Mouse (Mus musculus): ENCODE measurements at regions not wholly inside any gene's neighbourhood (a gene's known extent, or its start where the extent isn't known, plus 50 kb on each side); places are given as distances from the start of the nearest gene placed in this dataset.

GRCm38 (mm10) chr3:144137483-144137882 lies 67.5 kb downstream of the Lmo4 start:
- H3K9me3 ChIP-seq (ENCODE audit: control insufficient read depth): no peaks in the 10 kb centered on the region

GRCm38 (mm10) chr3:144136432-144136831 lies 68.6 kb downstream of the Lmo4 start:
- H3K27ac ChIP-seq (ENCODE audit: low read depth, low read length): no peak overlapping the region
- ATAC-seq: no peak

More at GRCm38 (mm10) chr3:144137483-144137882, 67.5 kb downstream of the Lmo4 start:
- Histone ChIP-seq H3K9ac (ENCODE audit: low read depth, low read length) (no peak overlapping the region), H3K4me1 (replicated peaks; ENCODE audit: control insufficient read depth, insufficient read depth, low read length) (no peaks in the 10 kb centered on the region), H3K36me3 (ENCODE audit: control insufficient read depth, insufficient read depth) (no peaks in the 10 kb centered on the region), H3K27ac (ENCODE audit: low read depth, low read length) (no peak overlapping the region), H3K4me2 (replicated peaks; ENCODE audit: low read depth) (no peak overlapping the region), H3K4me3 (ENCODE audit: low read depth, low read length) (no peak overlapping the region), H3K27me3 (replicated peaks; ENCODE audit: control insufficient read depth, insufficient read depth, low read length) (no peaks in the 10 kb centered on the region)
- no peak for ATAC-seq
- 81% methylated on average over 3 of the region's 3 CpGs for WGBS
- no peak for TF ChIP-seq CTCF (IDR thresholded peaks at IDR 0.05; ENCODE audit: low read depth)

GRCm38 (mm10) chr3:144135646-144136045 lies 69.4 kb downstream of the Lmo4 start:
- Histone ChIP-seq H3K36me3 (ENCODE audit: control insufficient read depth, insufficient read depth) (no peaks in the 10 kb centered on the region), H3K27ac (ENCODE audit: low read depth, low read length) (no peak overlapping the region), H3K4me2 (replicated peaks; ENCODE audit: low read depth) (no peak overlapping the region), H3K9ac (ENCODE audit: low read depth, low read length) (no peak overlapping the region), H3K4me3 (ENCODE audit: low read depth, low read length) (no peak overlapping the region), H3K4me1 (replicated peaks; ENCODE audit: control insufficient read depth, insufficient read depth, low read length) (no peaks in the 10 kb centered on the region), H3K9me3 (ENCODE audit: control insufficient read depth) (no peaks in the 10 kb centered on the region; the same call in 1 of the 2 replicates), H3K27me3 (replicated peaks; ENCODE audit: control insufficient read depth, insufficient read depth, low read length) (no peaks in the 10 kb centered on the region)
- no peak for TF ChIP-seq CTCF (IDR thresholded peaks at IDR 0.05; ENCODE audit: low read depth)
- no peak for ATAC-seq
- 90% methylated on average over 6 of the region's 6 CpGs for WGBS

More at GRCm38 (mm10) chr3:144136432-144136831, 68.6 kb downstream of the Lmo4 start:
- WGBS: 55% methylated on average over 2 of the region's 2 CpGs
- H3K9ac ChIP-seq (ENCODE audit: low read depth, low read length): no peak overlapping the region
- H3K4me1 ChIP-seq (replicated peaks; ENCODE audit: control insufficient read depth, insufficient read depth, low read length): no peaks in the 10 kb centered on the region
- H3K27me3 ChIP-seq (replicated peaks; ENCODE audit: control insufficient read depth, insufficient read depth, low read length): no peaks in the 10 kb centered on the region
- no peak overlapping the region for H3K4me2 ChIP-seq (replicated peaks; ENCODE audit: low read depth)
- no peaks in the 10 kb centered on the region; the same call in 1 of the 2 replicates for H3K9me3 ChIP-seq (ENCODE audit: control insufficient read depth)
- H3K36me3 ChIP-seq (ENCODE audit: control insufficient read depth, insufficient read depth): no peaks in the 10 kb centered on the region
- TF ChIP-seq CTCF (IDR thresholded peaks at IDR 0.05; ENCODE audit: low read depth): no peak
- no peak overlapping the region for H3K4me3 ChIP-seq (ENCODE audit: low read depth, low read length)

GRCm38 (mm10) chr3:144128042-144128441 lies 77.0 kb downstream of the Lmo4 start:
- no peak for ATAC-seq
- no peak for TF ChIP-seq CTCF (IDR thresholded peaks at IDR 0.05; ENCODE audit: low read depth)
- Histone ChIP-seq H3K4me1 (replicated peaks; ENCODE audit: control insufficient read depth, insufficient read depth, low read length) (no peaks in the 10 kb centered on the region), H3K4me3 (ENCODE audit: low read depth, low read length) (no peak overlapping the region), H3K9me3 (ENCODE audit: control insufficient read depth) (no peaks in the 10 kb centered on the region; the same call in 1 of the 2 replicates), H3K9ac (ENCODE audit: low read depth, low read length) (no peak overlapping the region), H3K36me3 (ENCODE audit: control insufficient read depth, insufficient read depth) (no peaks in the 10 kb centered on the region), H3K27me3 (replicated peaks; ENCODE audit: control insufficient read depth, insufficient read depth, low read length) (no peaks in the 10 kb centered on the region), H3K27ac (ENCODE audit: low read depth, low read length) (no peak overlapping the region), H3K4me2 (replicated peaks; ENCODE audit: low read depth) (no peak overlapping the region)
- 88% methylated on average over 4 of the region's 4 CpGs for WGBS

DNA sequence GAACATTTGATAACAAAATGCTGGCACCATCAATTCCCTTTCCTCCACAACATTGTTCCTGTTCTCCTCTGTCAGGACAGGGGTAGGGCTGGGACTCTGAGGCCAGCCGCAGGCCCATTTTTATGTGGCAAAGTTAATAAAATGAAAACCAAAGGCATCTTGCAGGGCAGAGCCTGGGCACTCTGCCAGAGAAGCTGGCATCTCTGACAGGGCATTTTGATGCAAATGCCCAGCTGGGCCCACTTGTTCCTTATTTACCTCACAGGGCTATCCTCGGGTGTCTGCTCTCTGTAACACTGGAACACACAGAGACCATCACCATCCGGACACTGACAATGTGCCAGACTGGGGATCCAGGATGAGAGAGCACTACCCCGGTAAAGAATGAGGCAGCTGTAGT lies 80.7 kb downstream of the Lmo4 start:
- no peaks in the 10 kb centered on the region for H3K36me3 ChIP-seq (ENCODE audit: control insufficient read depth, insufficient read depth)
- TF ChIP-seq CTCF (IDR thresholded peaks at IDR 0.05; ENCODE audit: low read depth): no peak
- ATAC-seq: no peak
- H3K4me1 ChIP-seq (replicated peaks; ENCODE audit: control insufficient read depth, insufficient read depth, low read length): no peaks in the 10 kb centered on the region
- no peaks in the 10 kb centered on the region for H3K9me3 ChIP-seq (ENCODE audit: control insufficient read depth)
- no peak overlapping the region for H3K4me2 ChIP-seq (replicated peaks; ENCODE audit: low read depth)
- 80% methylated on average over 4 of the region's 4 CpGs for WGBS
- H3K9ac ChIP-seq (ENCODE audit: low read depth, low read length): no peak overlapping the region
- no peaks in the 10 kb centered on the region for H3K27me3 ChIP-seq (replicated peaks; ENCODE audit: control insufficient read depth, insufficient read depth, low read length)
- H3K27ac ChIP-seq (ENCODE audit: low read depth, low read length): no peak overlapping the region
- H3K4me3 ChIP-seq (ENCODE audit: low read depth, low read length): no peak overlapping the region

- H3K4me2 ChIP-seq (replicated peaks; ENCODE audit: low read depth): no peak overlapping the region
- H3K4me1 ChIP-seq (replicated peaks; ENCODE audit: control insufficient read depth, insufficient read depth, low read length): no peaks in the 10 kb centered on the region
- no peaks in the 10 kb centered on the region for H3K9me3 ChIP-seq (ENCODE audit: control insufficient read depth)
- no peaks in the 10 kb centered on the region for H3K27me3 ChIP-seq (replicated peaks; ENCODE audit: control insufficient read depth, insufficient read depth, low read length)
- H3K36me3 ChIP-seq (ENCODE audit: control insufficient read depth, insufficient read depth): no peaks in the 10 kb centered on the region
- WGBS: 85% methylated on average over 6 of the region's 6 CpGs
- no peak overlapping the region for H3K9ac ChIP-seq (ENCODE audit: low read depth, low read length)
- no peak for TF ChIP-seq CTCF (IDR thresholded peaks at IDR 0.05; ENCODE audit: low read depth)
- no peak for ATAC-seq
- H3K4me3 ChIP-seq (ENCODE audit: low read depth, low read length): no peak overlapping the region
- no peak overlapping the region for H3K27ac ChIP-seq (ENCODE audit: low read depth, low read length)
These were observed 81.5 kb downstream of the Lmo4 start for GRCm38 (mm10) chr3:144123361-144124072.
